Mouse (Mus musculus) liver, postnatal 0 days (tissue): ENCODE results near the gene Gpc5. TPM values are rescaled to one million over a fixed set of nuclear protein-coding genes. Genes with fewer than 3 reads are reported as not detected.

Experiments
- ATAC-seq: fragments of 200-750 bp; cut with Nextera tagmentation; 2 replicates; pipeline ENCODE4 v1.8.0; 2017; ENCODE audit warnings: mild to moderate bottlenecking, moderate library complexity
- DNase-seq: peaks from one replicate; pipeline ENCODE4 v3.0.0-alpha.2; 2016
- H3K27ac ChIP-seq: fragments of 300-500 bp; sonication (generic); 2 replicates; pipeline ENCODE4 v1.5.1; 2014; ENCODE audit warnings: antibody characterized with exemption, moderate library complexity, mild to moderate bottlenecking, low read depth
- H3K27me3 ChIP-seq: fragments of 300-500 bp; sonication (generic); 2 replicates; pipeline ENCODE4 v1.6.1; 2014; ENCODE audit warnings: low read length, control low read depth, mixed read lengths; ENCODE audit not compliant: insufficient read depth
- H3K36me3 ChIP-seq: fragments of 300-500 bp; sonication (generic); replicated peaks from 2 replicates; pipeline ENCODE4 v1.6.1; 2014; ENCODE audit warnings: mild to moderate bottlenecking, control low read depth, low read length, moderate library complexity, mixed read lengths; ENCODE audit not compliant: insufficient read depth
- H3K4me1 ChIP-seq: fragments of 300-500 bp; sonication (generic); 2 replicates; pipeline ENCODE4 v1.6.1; 2014; ENCODE audit warnings: antibody characterized with exemption, mild to moderate bottlenecking, control low read depth; ENCODE audit not compliant: insufficient read depth
- H3K4me2 ChIP-seq: fragments of 300-500 bp; sonication (generic); 2 replicates; pipeline ENCODE4 v1.6.1; 2014; ENCODE audit warnings: low read depth, mild to moderate bottlenecking, low read length, moderate library complexity, mixed read lengths
- H3K4me3 ChIP-seq: fragments of 300-500 bp; sonication (generic); 2 replicates; pipeline ENCODE4 v1.5.1; 2014; ENCODE audit warnings: low read depth, low read length
- H3K9ac ChIP-seq: fragments of 300-500 bp; sonication (generic); replicated peaks from 2 replicates; pipeline ENCODE4 v1.6.1; 2014; ENCODE audit warnings: mild to moderate bottlenecking, moderate library complexity
- H3K9me3 ChIP-seq: fragments of 300-500 bp; sonication (generic); 2 replicates; pipeline ENCODE4 v1.6.1; 2016; ENCODE audit warnings: mild to moderate bottlenecking, control low read depth, low read length, mixed read lengths
- CTCF ChIP-seq: sonication (generic); IDR thresholded peaks from 2 replicates; pipeline ENCODE4 v1.5.1; 2016; ENCODE audit warnings: antibody characterized with exemption, low read depth
- EP300 ChIP-seq: IDR thresholded peaks from 2 replicates; pipeline ENCODE4 v1.6.1; 2016; ENCODE audit warnings: antibody characterized with exemption, low read depth, mild to moderate bottlenecking
- WGBS: fragments of 180-500 bp; shearing (Covaris S2); extraction: QIAGEN DNeasy Blood & Tissue Kit; methylation state at CpG from one replicate; pipeline ENCODE4 v1.1.7; 2014; ENCODE audit not compliant: insufficient replicate concordance; 5-methylcytosine and 5-hydroxymethylcytosine counted together
- polyA plus RNA-seq: library from polyadenylated mRNA; unstranded; fragments of >200 nt; fragmentation: Nextera tagmentation; extraction: Ambion mirVana; gene quantifications from 2 replicates; pipeline ENCODE4 v1.2.1, GENCODE M21; 2015

Gpc5 gene
- polyA plus RNA-seq, 1 experiment from 2014 or later = not detected

DNA sequence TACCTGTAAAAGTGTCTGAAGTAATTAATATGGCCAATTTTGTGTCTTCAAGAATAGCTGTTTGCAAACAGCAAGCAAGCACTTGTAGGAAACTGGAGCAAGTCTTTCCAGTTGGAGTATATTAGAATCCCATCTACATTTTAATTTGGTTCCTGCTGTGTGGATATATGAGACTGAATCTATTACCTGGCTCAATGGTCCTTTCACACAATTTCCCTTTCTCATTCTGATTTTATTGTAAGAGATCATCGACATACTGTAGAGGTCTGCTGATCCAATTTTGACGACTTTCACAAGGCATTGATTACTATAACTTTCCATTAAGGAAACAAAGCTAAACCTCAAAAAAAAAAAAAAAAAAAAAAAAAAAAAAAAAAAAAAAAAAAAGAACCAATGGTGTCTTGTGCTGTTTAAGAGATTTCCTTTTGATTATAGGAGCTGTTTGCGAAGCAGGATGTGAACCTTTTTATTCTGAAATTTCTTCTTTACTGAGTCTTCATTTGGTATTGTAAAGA, 85.4 kb downstream of the Gpc5 start:
- no peak overlapping the region for H3K27ac ChIP-seq
- no peak overlapping the region for H3K9ac ChIP-seq
- H3K27me3 ChIP-seq = no peaks in the 10 kb centered on the region
- 68% methylated on average over 3 of the region's 3 CpGs for WGBS
- H3K4me2 ChIP-seq = no peak overlapping the region
- no peak for DNase-seq
- H3K9me3 ChIP-seq = no peaks in the 10 kb centered on the region
- H3K4me3 ChIP-seq = no peak overlapping the region
- no peaks in the 10 kb centered on the region for H3K4me1 ChIP-seq
- H3K36me3 ChIP-seq = no peaks in the 10 kb centered on the region
- no peak for ATAC-seq
- TF ChIP-seq EP300 (no peak), CTCF (no peak)

DNA sequence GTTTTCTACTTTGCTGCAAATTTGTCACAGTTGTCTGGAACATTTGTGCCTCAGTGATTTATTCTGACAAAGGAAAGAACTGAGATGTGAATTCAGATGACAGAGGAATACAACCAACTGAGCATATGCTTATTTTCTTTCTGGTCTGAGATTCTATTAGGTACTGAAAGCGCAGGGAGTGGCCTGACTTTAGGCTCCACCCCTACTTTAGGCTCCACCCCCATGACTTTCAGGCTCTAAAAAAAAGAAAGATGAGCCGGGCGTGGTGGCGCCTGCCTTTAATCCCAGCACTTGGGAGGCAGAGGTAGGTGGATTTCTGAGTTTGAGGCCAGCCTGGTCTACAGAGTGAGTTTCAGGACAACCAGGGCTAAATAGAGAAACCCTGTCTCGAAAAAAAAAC, 87.9 kb downstream of the Gpc5 start:
- 78% methylated on average over 5 of the region's 5 CpGs for WGBS
- H3K36me3 ChIP-seq = no peaks in the 10 kb centered on the region
- no peaks in the 10 kb centered on the region for H3K9me3 ChIP-seq
- H3K4me3 ChIP-seq = no peak overlapping the region
- H3K4me2 ChIP-seq = no peak overlapping the region
- no peaks in the 10 kb centered on the region for H3K4me1 ChIP-seq
- H3K27ac ChIP-seq = no peak overlapping the region
- no peaks in the 10 kb centered on the region for H3K27me3 ChIP-seq
- DNase-seq (no peak), ATAC-seq (no peak)
- no peak for TF ChIP-seq EP300
- TF ChIP-seq CTCF = no peak
- H3K9ac ChIP-seq = no peak overlapping the region

GRCm38 (mm10) chr14:115188256-115188655, 96.2 kb downstream of the Gpc5 start:
- no peak for DNase-seq
- WGBS = 40% methylated on average over 8 of the region's 8 CpGs
- TF ChIP-seq EP300 (no peak), CTCF (no peak)
- H3K27ac ChIP-seq = no peak overlapping the region
- ATAC-seq = no peak
- no peaks in the 10 kb centered on the region for H3K9me3 ChIP-seq
- H3K36me3 ChIP-seq = no peaks in the 10 kb centered on the region
- no peak overlapping the region for H3K9ac ChIP-seq
- no peaks in the 10 kb centered on the region for H3K27me3 ChIP-seq
- H3K4me2 ChIP-seq = no peak overlapping the region
- H3K4me3 ChIP-seq = no peak overlapping the region
- H3K4me1 ChIP-seq = no peaks in the 10 kb centered on the region

GRCm38 (mm10) chr14:115228075-115228474, 136.1 kb downstream of the Gpc5 start:
- H3K27me3 ChIP-seq = no peaks in the 10 kb centered on the region
- DNase-seq (no peak), ATAC-seq (no peak)
- no peaks in the 10 kb centered on the region for H3K9me3 ChIP-seq
- TF ChIP-seq CTCF (no peak), EP300 (no peak)
- no peaks in the 10 kb centered on the region for H3K36me3 ChIP-seq
- H3K27ac ChIP-seq = no peak overlapping the region
- H3K4me1 ChIP-seq = no peaks in the 10 kb centered on the region
- H3K4me2 ChIP-seq = no peak overlapping the region
- no peak overlapping the region for H3K4me3 ChIP-seq
- no peak overlapping the region for H3K9ac ChIP-seq
- WGBS = 72% methylated on average over 5 of the region's 5 CpGs

- Histone ChIP-seq H3K4me1 (no peaks in the 10 kb centered on the region), H3K4me2 (no peak overlapping the region), H3K4me3 (no peak overlapping the region), H3K9ac (no peak overlapping the region), H3K27ac (no peak overlapping the region), H3K9me3 (no peaks in the 10 kb centered on the region), H3K36me3 (no peaks in the 10 kb centered on the region), H3K27me3 (no peaks in the 10 kb centered on the region)
- 56% methylated on average over 4 of the region's 4 CpGs for WGBS
- TF ChIP-seq EP300 (no peak), CTCF (no peak)
- no peak for DNase-seq
- ATAC-seq = no peak
Measured at GRCm38 (mm10) chr14:115236387-115236786, 144.4 kb downstream of the Gpc5 start.

DNA sequence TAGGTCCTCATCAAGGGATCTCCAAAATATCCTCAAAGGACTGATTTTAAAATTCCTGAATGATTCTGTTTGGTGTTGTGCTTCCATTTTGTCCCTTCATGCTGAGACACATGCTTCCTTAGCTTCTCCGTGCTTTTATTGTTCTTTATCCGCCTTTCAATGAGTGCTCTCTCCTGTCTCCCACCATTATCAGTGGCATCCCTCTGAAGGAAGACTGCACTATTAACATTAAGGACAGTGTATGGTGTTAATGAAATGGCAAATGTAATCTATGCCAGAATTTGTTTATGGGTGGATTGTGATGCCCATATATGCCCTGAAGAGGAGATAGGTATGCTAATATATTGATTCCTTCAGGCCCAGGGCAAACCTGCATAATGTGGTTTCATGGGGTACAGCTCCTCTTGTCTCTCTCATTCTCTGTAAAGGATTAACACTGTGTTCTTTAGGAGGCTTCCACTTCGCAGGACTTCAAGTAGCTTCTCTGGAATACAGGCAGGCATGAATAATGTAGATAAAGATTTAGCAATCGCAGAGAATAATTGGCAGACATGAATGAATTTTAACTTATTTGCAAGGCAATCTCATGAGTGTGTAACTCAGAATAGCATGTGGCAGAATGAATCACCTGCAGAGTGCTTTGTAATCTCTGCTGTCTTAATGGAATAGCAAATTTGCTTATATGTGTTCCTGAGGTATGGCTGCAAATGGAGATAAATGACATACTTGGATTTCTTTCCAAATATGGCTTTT, 148.8 kb downstream of the Gpc5 start:
- ATAC-seq (no peak), DNase-seq (no peak)
- no peaks in the 10 kb centered on the region for H3K36me3 ChIP-seq
- TF ChIP-seq EP300 (no peak), CTCF (no peak)
- H3K4me3 ChIP-seq = no peak overlapping the region
- H3K4me2 ChIP-seq = no peak overlapping the region
- 72% methylated on average over 4 of the region's 4 CpGs for WGBS
- no peak overlapping the region for H3K27ac ChIP-seq
- H3K9ac ChIP-seq = no peak overlapping the region
- no peaks in the 10 kb centered on the region for H3K4me1 ChIP-seq
- no peaks in the 10 kb centered on the region for H3K27me3 ChIP-seq
- H3K9me3 ChIP-seq = no peaks in the 10 kb centered on the region
